Mouse (Mus musculus) regulatory T cell (primary cell): ENCODE measurements around the gene Elp1.

Experiments used
- in situ Hi-C: fragments of 300-600 bp; cut with MboI, MseI; formaldehyde crosslinking; loops from one replicate; pipeline ENCODE4 v1.15.1; 2025; ENCODE audit warnings: high pct_unique_total_duplicates

Gene Elp1

GRCm38 (mm10) chr4:56768913-56769312 lies 33.2 kb downstream of the Elp1 start:
- in situ Hi-C loops, result no loop called here

- in situ Hi-C loops, result no loop called here
Observed at GRCm38 (mm10) chr4:56767861-56768284, 34.3 kb downstream of the Elp1 start.

- in situ Hi-C loops, result no loop called here
Observed at GRCm38 (mm10) chr4:56757693-56758092, 44.4 kb downstream of the Elp1 start.

- in situ Hi-C loops, result no loop called here
Observed at GRCm38 (mm10) chr4:56756966-56757600, 45.0 kb downstream of the Elp1 start.

- in situ Hi-C loops, result no loop called here
Observed at GRCm38 (mm10) chr4:56756021-56756420, 46.1 kb downstream of the Elp1 start.

GRCm38 (mm10) chr4:56747456-56747855 lies 54.7 kb downstream of the Elp1 start:
- in situ Hi-C loops, result no loop called here

GRCm38 (mm10) chr4:56746345-56746744 lies 55.8 kb downstream of the Elp1 start:
- in situ Hi-C loops, result no loop called here

GRCm38 (mm10) chr4:56743363-56744195 lies 58.6 kb downstream of the Elp1 start, which contains the start of gene Actl7a:
Gene Actl7a, plus strand, starts transcription at chr4:56743413.
- in situ Hi-C loops, result no loop called here

GRCm38 (mm10) chr4:56742698-56743097 lies 59.4 kb downstream of the Elp1 start:
- in situ Hi-C loops, result no loop called here

GRCm38 (mm10) chr4:56741041-56741493 lies 61.1 kb downstream of the Elp1 start, which contains the start of gene Actl7b:
Gene Actl7b, minus strand, starts transcription at chr4:56741443.
- in situ Hi-C loops, result no loop called here

- in situ Hi-C loops, result no loop called here
Observed at GRCm38 (mm10) chr4:56740611-56741010, 61.5 kb downstream of the Elp1 start.

GRCm38 (mm10) chr4:56740020-56740485 lies 62.1 kb downstream of the Elp1 start, which contains the start of gene Gm26657:
Gene Gm26657, plus strand, starts transcription at chr4:56740070.
- in situ Hi-C loops, result no loop called here

GRCm38 (mm10) chr4:56725839-56726238 lies 76.3 kb downstream of the Elp1 start:
- in situ Hi-C loops, result no loop called here

GRCm38 (mm10) chr4:56723237-56723636 lies 78.9 kb downstream of the Elp1 start:
- in situ Hi-C loops, result no loop called here

- in situ Hi-C loops, result no loop called here
Observed at GRCm38 (mm10) chr4:56722346-56722745, 79.8 kb downstream of the Elp1 start.

GRCm38 (mm10) chr4:56721469-56721868 lies 80.7 kb downstream of the Elp1 start:
- in situ Hi-C loops, result no loop called here

GRCm38 (mm10) chr4:56720403-56720802 lies 81.7 kb downstream of the Elp1 start:
- in situ Hi-C loops, result no loop called here

- in situ Hi-C loops, result no loop called here
Observed at GRCm38 (mm10) chr4:56719456-56719855, 82.7 kb downstream of the Elp1 start.

- in situ Hi-C loops, result no loop called here
Observed at GRCm38 (mm10) chr4:56718573-56719442, 83.3 kb downstream of the Elp1 start.

- in situ Hi-C loops, result no loop called here
Observed at GRCm38 (mm10) chr4:56717932-56718331, 84.2 kb downstream of the Elp1 start.

GRCm38 (mm10) chr4:56716801-56717200 lies 85.3 kb downstream of the Elp1 start:
- in situ Hi-C loops, result no loop called here

- in situ Hi-C loops, result no loop called here
Observed at GRCm38 (mm10) chr4:56713155-56713554, 89.0 kb downstream of the Elp1 start.
